ENCODE assay signal across 24 mouse cellular contexts in genomic region chr12:9355512-9355911, GRCm38 (mm10).
DNase-seq lines count a peak whose midpoint lies in the region; ATAC-seq and TF ChIP-seq lines count a peak whose summit lies in the region.
"Had no signal": no experiment of that assay in that cellular context is flagged by ENCODE, and none has a peak within 500 bp of the region (broad histone marks: within the 10 kb centered on the region; RNA-seq: fewer than 3 reads in every experiment).

No protein-coding gene starts in this region.

- no peak for TF ChIP-seq CTCF in CH12.LX (conservative IDR thresholded peaks at IDR 0.05 in 1 of 2, IDR thresholded peaks at IDR 0.05 in 1 of 2; ENCODE audit: low read depth in 2 of 2, low read length in 2 of 2)

- H3K4me1 ChIP-seq in CH12.LX (ENCODE audit: control insufficient read depth in 1 of 2, insufficient read depth in 2 of 2) = no peaks in the 10 kb centered on the region
- H3K4me1 ChIP-seq in ES-E14 (ENCODE audit: control insufficient read depth in 2 of 2, insufficient read depth in 2 of 2, low read length in 2 of 2, poor library complexity in 1 of 2) = no peaks in the 10 kb centered on the region
- H3K4me1 ChIP-seq in forebrain, embryonic 16.5 days (replicated peaks; ENCODE audit: control insufficient read depth, insufficient read depth, low read length) = no peaks in the 10 kb centered on the region

- TF ChIP-seq POLR2A in CH12.LX (IDR thresholded peaks at IDR 0.05; ENCODE audit: low read depth, low read length) = no peak

- H3K9me3 ChIP-seq in CH12.LX (replicated peaks; ENCODE audit: low read length) (no peaks in the 10 kb centered on the region), ES-E14 (ENCODE audit: control insufficient read depth, insufficient read depth, low read depth, low read length) (no peaks in the 10 kb centered on the region)
- no peaks in the 10 kb centered on the region for H3K9me3 ChIP-seq in forebrain, embryonic 16.5 days (ENCODE audit: control insufficient read depth, low read length)
- H3K9me3 ChIP-seq: G1E had no signal

- H3K9ac ChIP-seq in CH12.LX (ENCODE audit: insufficient read depth, low read depth) (no peak overlapping the region), ES-E14 (ENCODE audit: insufficient read depth, low read depth, low read length, poor library complexity, severe bottlenecking) (no peak overlapping the region)
- H3K9ac ChIP-seq in forebrain, embryonic 16.5 days (replicated peaks; ENCODE audit: low read depth, low read length) = no peak overlapping the region

- peak; percentile 11 for DNase-seq in CH12.LX (ENCODE audit: extremely low read depth)
- no peak for DNase-seq in ES-E14 (ENCODE audit: low read depth, low spot score)
- peak; percentile 4 for DNase-seq in ZHBTc4 (ENCODE audit: low read depth, low spot score)
- no peak for DNase-seq in adrenal gland, adult 18-20 months (ENCODE audit: low spot score in 2 of 2)
- no peak for DNase-seq in spleen, adult 18-20 months
- DNase-seq: adrenal gland, adult 2 months; adrenal gland, adult 8-10 months; adrenal gland, postnatal 10 days; adrenal gland, postnatal 14 days; adrenal gland, postnatal 25 days; adrenal gland, postnatal 36 days; B cell, adult 2 months; cerebellum, adult 11 months; cerebellum, adult 11-12 months; cerebellum, adult 18-20 months; cerebellum, adult 2 months; cerebellum, adult 8-10 months; cerebellum, adult 9-10 months; cerebellum, adult 9-11 months had no signal

- H3K36me3 ChIP-seq in CH12.LX (replicated peaks in 1 of 2; ENCODE audit: control insufficient read depth in 1 of 2, insufficient read depth in 1 of 2, low read length in 1 of 2) (no peaks in the 10 kb centered on the region), ES-E14 (ENCODE audit: control insufficient read depth, insufficient read depth, low read length, poor library complexity, severe bottlenecking) (no peaks in the 10 kb centered on the region)
- H3K36me3 ChIP-seq in forebrain, embryonic 16.5 days (ENCODE audit: control insufficient read depth, insufficient read depth) = no peaks in the 10 kb centered on the region
- H3K36me3 ChIP-seq: G1E had no signal

- H3K4me3 ChIP-seq in CH12.LX (replicated peaks in 1 of 3; ENCODE audit: low read depth in 2 of 3, low read length in 2 of 3, poor library complexity in 1 of 3) = no peak overlapping the region
- H3K4me3 ChIP-seq in ES-E14 (ENCODE audit: insufficient read depth in 1 of 2, low read depth in 1 of 2, low read length in 2 of 2, poor library complexity in 1 of 2, severe bottlenecking in 1 of 2) = no peak overlapping the region
- no peak overlapping the region for H3K4me3 ChIP-seq in forebrain, embryonic 16.5 days (replicated peaks; ENCODE audit: low read length)

- no peaks in the 10 kb centered on the region for H3K27me3 ChIP-seq in CH12.LX (replicated peaks)
- no peaks in the 10 kb centered on the region for H3K27me3 ChIP-seq in forebrain, embryonic 16.5 days (replicated peaks; ENCODE audit: control insufficient read depth, insufficient read depth, low read length)
- H3K27me3 ChIP-seq: Patski had no signal

- dilution Hi-C loops in CH12.LX (cut with MboI; ENCODE audit: extremely low pct_ligation_motif_present, extremely low pct_unique_long_range_greater_than_20kb, low sequenced_read_pairs) = no loop called here

- TF ChIP-seq EP300 in CH12.LX (IDR thresholded peaks at IDR 0.05; ENCODE audit: low read length) = no peak

- H3K27ac ChIP-seq in CH12.LX (ENCODE audit: insufficient read depth, low read depth) = no peak overlapping the region
- H3K27ac ChIP-seq in ES-E14 (ENCODE audit: insufficient read depth, low read depth, low read length, poor library complexity, severe bottlenecking) = no peak overlapping the region
- no peak overlapping the region for H3K27ac ChIP-seq in forebrain, embryonic 16.5 days (ENCODE audit: low read length)

- in situ Hi-C loops in CH12.LX (cut with MboI; ENCODE audit: low pct_ligation_motif_present, low pct_unique_long_range_greater_than_20kb, low sequenced_read_pairs) = no loop called here
- in situ Hi-C loops in ES-E14 (cut with MboI; ENCODE audit: low sequenced_read_pairs in 2 of 2, unreplicated experiment in 2 of 2) = no loop called here

- ATAC-seq in forebrain, embryonic 16.5 days = no peak
- ATAC-seq: activated CD4-positive, CD25-positive, alpha-beta regulatory T cell, adult 4 months; CD4-positive, CD25-positive, alpha-beta regulatory T cell, adult 4 months; Patski had no signal

- no peaks in the 10 kb centered on the region for H3K79me2 ChIP-seq in CH12.LX (replicated peaks; ENCODE audit: control insufficient read depth, extremely low read depth, insufficient read depth, poor library complexity, severe bottlenecking)

- WGBS in forebrain, embryonic 16.5 days = 84% methylated on average over 4 of the region's 4 CpGs

- no peak for TF ChIP-seq RAD21 in CH12.LX (IDR thresholded peaks at IDR 0.05; ENCODE audit: low read depth, low read length)

- no peak overlapping the region for H3K4me2 ChIP-seq in CH12.LX (ENCODE audit: insufficient read depth, low read depth, poor library complexity, severe bottlenecking)
- H3K4me2 ChIP-seq in forebrain, embryonic 16.5 days (ENCODE audit: low read length) = no peak overlapping the region

TF ChIP-seq in CH12.LX, 34 proteins besides CTCF, POLR2A, EP300 and RAD21:
- no peak for TF ChIP-seq ELF1 (IDR thresholded peaks at IDR 0.05; ENCODE audit: low read depth, low read length)
- no peak for TF ChIP-seq PAX5 (IDR thresholded peaks at IDR 0.05; ENCODE audit: low read length)
- TF ChIP-seq MAFK (IDR thresholded peaks at IDR 0.05; ENCODE audit: insufficient replicate concordance, low read length) = peak; percentile 79

TF ChIP-seq in ES-E14, 5 proteins besides CTCF, POLR2A, EP300 and RAD21:
- TF ChIP-seq ZNF384 (IDR thresholded peaks at IDR 0.05; ENCODE audit: low read depth, low read length) (no peak), MAFK (IDR thresholded peaks at IDR 0.05; ENCODE audit: insufficient read depth, low read depth, low read length) (peak; percentile 76)

Comparison
In these comparisons a context has a peak if more than half of its experiments do, and no peak if none do; other contexts are left out.
1. DNase-seq: peak in CH12.LX (single experiment) and ZHBTc4 (single experiment); none in ES-E14 (single experiment), adrenal gland, adult 18-20 months (0 of 2) and spleen, adult 18-20 months (0 of 2).